Mouse (Mus musculus) cerebellum, adult 2 months (tissue): Measurements from ENCODE around the gene Rpa1.

ENCODE experiments used
- CTCF ChIP-seq: fragments of 200-500 bp; IDR thresholded peaks from 2 replicates; pipeline ENCODE4 v1.5.1; 2011; ENCODE audit warnings: low read depth, mild to moderate bottlenecking, control low read depth, low read length, moderate library complexity, borderline replicate concordance; ENCODE audit not compliant: insufficient read depth
- POLR2A ChIP-seq: fragments of 200-500 bp; IDR thresholded peaks from 2 replicates; pipeline ENCODE4 v1.6.1; 2011; ENCODE audit warnings: low read length, control low read depth, borderline replicate concordance; ENCODE audit not compliant: insufficient read depth

GRCm38 (mm10) chr11:75262181-75262580 lies 85.9 kb downstream of the Rpa1 start:
- no peak for TF ChIP-seq CTCF
- no peak for TF ChIP-seq POLR2A
